Mouse (Mus musculus) spleen, adult 2 months (tissue): ENCODE results near the gene Fmo1.

Experiments used
- CTCF ChIP-seq: fragments of 200-500 bp; IDR thresholded peaks from 2 replicates; pipeline ENCODE4 v1.5.1; 2011; ENCODE audit warnings: mild to moderate bottlenecking, inconsistent platforms; ENCODE audit not compliant: insufficient read depth, insufficient read length, insufficient replicate concordance; ENCODE audit errors: extremely low read depth
- POLR2A ChIP-seq: fragments of 200-500 bp; IDR thresholded peaks from 2 replicates; pipeline ENCODE4 v1.6.1; 2011; ENCODE audit warnings: low read depth, low read length, inconsistent platforms

GRCm38 (mm10) chr1:162840211-162840610 lies 26.2 kb downstream of the Fmo1 start:
- TF ChIP-seq CTCF, result no peak
- no peak for TF ChIP-seq POLR2A
